Mouse (Mus musculus) lung, postnatal 0 days (tissue): ENCODE data around the gene Cybrd1.

Experiments
- CTCF ChIP-seq: IDR thresholded peaks from 2 replicates; pipeline ENCODE4 v1.5.1; 2016; ENCODE audit warnings: antibody characterized with exemption, mild to moderate bottlenecking
- EP300 ChIP-seq: IDR thresholded peaks from 2 replicates; pipeline ENCODE4 v1.6.1; 2016; ENCODE audit warnings: antibody characterized with exemption, mild to moderate bottlenecking, control low read depth

- TF ChIP-seq EP300 (no peak), CTCF (no peak)
Observed at GRCm38 (mm10) chr2:71140622-71141021, 22.9 kb downstream of the Cybrd1 start.
